Mouse (Mus musculus) E14TG2a.4 (cell line): ENCODE results near the gene Pcbp3.
A peak's percentile ranks its signal among the peaks of the same experiment; 100 is the strongest.

Experiments
- H3K27me3 ChIP-seq: 2 replicates; pipeline ENCODE4 v1.6.1; 2014; ENCODE audit warnings: low read length, control low read depth; ENCODE audit not compliant: insufficient read depth
- H3K36me3 ChIP-seq: 2 replicates; pipeline ENCODE4 v1.6.1; 2014; ENCODE audit warnings: low read length, control low read depth; ENCODE audit not compliant: insufficient read depth
- H3K4me1 ChIP-seq: replicated peaks from 2 replicates; pipeline ENCODE4 v1.6.1; 2014; ENCODE audit warnings: low read depth, low read length, control low read depth
- H3K4me3 ChIP-seq: replicated peaks from 2 replicates; pipeline ENCODE4 v1.5.1; 2014; ENCODE audit warnings: mild to moderate bottlenecking, low read length
- H3K9me3 ChIP-seq: 2 replicates; pipeline ENCODE4 v1.6.1; 2014; ENCODE audit warnings: low read length, control low read depth
- CTCF ChIP-seq: conservative IDR thresholded peaks from 2 replicates; pipeline ENCODE4 v1.5.1; 2014; ENCODE audit warnings: low read length
- NANOG ChIP-seq: IDR thresholded peaks from 2 replicates; pipeline ENCODE4 v1.6.1; 2014; ENCODE audit warnings: borderline replicate concordance, low read length, mixed read lengths
- POU5F1 ChIP-seq: IDR thresholded peaks from 2 replicates; pipeline ENCODE4 v1.6.1; 2014; ENCODE audit warnings: low read length, borderline replicate concordance

Pcbp3 gene

GRCm38 (mm10) chr10:76846480-76846879 lies 115.2 kb downstream of the Pcbp3 start:
- Histone ChIP-seq H3K4me3 (no peak overlapping the region), H3K9me3 (no peaks in the 10 kb centered on the region), H3K4me1 (no peaks in the 10 kb centered on the region), H3K27me3 (no peaks in the 10 kb centered on the region), H3K36me3 (peaks cover 3% of the 10 kb centered on the region; the same call in 1 of the 2 replicates)
- TF ChIP-seq CTCF (no peak), POU5F1 (no peak), NANOG (no peak)

DNA sequence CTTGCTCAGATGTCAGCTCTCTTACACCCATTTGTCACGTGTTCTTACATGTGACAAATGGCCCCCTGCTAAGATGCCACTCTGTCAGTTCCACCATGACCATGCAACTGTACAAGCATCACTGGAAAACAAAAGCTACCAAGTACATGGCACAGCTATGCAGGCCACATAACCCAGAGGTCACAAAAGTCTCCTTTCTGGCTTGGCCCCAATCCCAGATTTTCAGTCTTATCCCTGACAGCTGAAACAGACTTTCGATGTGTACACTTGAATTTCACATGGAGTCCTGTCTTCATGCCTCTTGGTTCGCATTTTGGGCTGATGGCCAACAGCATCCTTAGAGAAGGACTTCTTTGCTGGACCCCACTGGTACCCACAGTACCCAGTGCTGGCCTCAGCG lies 116.8 kb downstream of the Pcbp3 start:
- no peaks in the 10 kb centered on the region for H3K27me3 ChIP-seq
- TF ChIP-seq NANOG: no peak
- no peaks in the 10 kb centered on the region for H3K9me3 ChIP-seq
- H3K36me3 ChIP-seq: peaks cover 3% of the 10 kb centered on the region; the same call in 1 of the 2 replicates
- no peaks in the 10 kb centered on the region for H3K4me1 ChIP-seq
- H3K4me3 ChIP-seq: no peak overlapping the region

GRCm38 (mm10) chr10:76844365-76844764 lies 117.3 kb downstream of the Pcbp3 start:
- Histone ChIP-seq H3K27me3 (no peaks in the 10 kb centered on the region), H3K4me1 (no peaks in the 10 kb centered on the region), H3K36me3 (peaks cover 3% of the 10 kb centered on the region; the same call in 1 of the 2 replicates), H3K9me3 (no peaks in the 10 kb centered on the region), H3K4me3 (no peak overlapping the region)
- TF ChIP-seq POU5F1: no peak
- no peak for TF ChIP-seq NANOG
- no peak for TF ChIP-seq CTCF

DNA sequence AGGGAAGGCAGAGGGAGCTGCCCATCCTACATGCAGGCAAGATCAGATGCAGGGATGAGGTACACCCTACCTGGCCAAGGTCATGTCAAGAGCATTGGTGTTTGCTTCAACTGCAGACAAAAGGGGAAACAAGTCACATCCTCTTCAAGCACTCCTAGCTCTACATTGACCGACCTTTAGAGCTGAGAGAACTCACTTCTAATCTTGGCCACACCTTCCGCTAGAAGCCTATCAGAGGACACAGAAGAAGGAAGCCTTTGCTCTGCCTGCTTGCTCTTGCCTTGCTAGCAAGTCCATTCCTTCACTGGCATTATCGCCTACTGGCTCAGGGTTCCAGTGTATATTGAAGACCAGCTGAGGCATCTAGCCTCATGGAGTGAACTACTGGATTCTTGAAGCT lies 119.6 kb downstream of the Pcbp3 start:
- Histone ChIP-seq H3K9me3 (no peaks in the 10 kb centered on the region), H3K36me3 (peaks cover 3% of the 10 kb centered on the region; the same call in 1 of the 2 replicates), H3K4me3 (no peak overlapping the region), H3K4me1 (no peaks in the 10 kb centered on the region), H3K27me3 (no peaks in the 10 kb centered on the region)
- no peak for TF ChIP-seq NANOG
- no peak for TF ChIP-seq CTCF
- TF ChIP-seq POU5F1: no peak

DNA sequence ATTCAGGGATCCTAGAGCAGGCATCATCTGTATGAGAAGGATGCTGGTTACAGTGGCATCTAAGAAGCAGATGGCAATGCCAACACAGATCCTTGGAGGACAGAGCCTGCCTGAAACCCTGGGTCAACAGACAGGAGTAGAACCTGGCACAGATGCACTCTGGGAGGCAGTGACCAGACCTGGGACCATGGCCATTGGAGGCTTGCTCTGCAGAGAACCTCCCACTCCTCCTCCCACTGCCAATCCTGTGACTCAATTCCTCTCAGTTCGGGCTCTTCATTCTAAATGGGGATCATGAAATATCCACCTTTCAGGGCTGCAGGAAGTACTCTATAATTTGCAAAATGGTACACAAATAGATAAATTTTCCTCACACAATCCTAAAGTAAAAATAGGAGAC lies 120.5 kb downstream of the Pcbp3 start:
- H3K27me3 ChIP-seq: no peaks in the 10 kb centered on the region
- H3K4me3 ChIP-seq: no peak overlapping the region
- TF ChIP-seq NANOG: no peak
- peaks cover 7% of the 10 kb centered on the region for H3K9me3 ChIP-seq
- H3K36me3 ChIP-seq: peaks cover 3% of the 10 kb centered on the region; the same call in 1 of the 2 replicates
- H3K4me1 ChIP-seq: no peaks in the 10 kb centered on the region

- TF ChIP-seq POU5F1: no peak
- no peak for TF ChIP-seq NANOG
- no peak for TF ChIP-seq CTCF
- Histone ChIP-seq H3K4me3 (no peak overlapping the region), H3K36me3 (peaks cover 3% of the 10 kb centered on the region; the same call in 1 of the 2 replicates)
These were observed 121.1 kb downstream of the Pcbp3 start for GRCm38 (mm10) chr10:76840566-76840965.

DNA sequence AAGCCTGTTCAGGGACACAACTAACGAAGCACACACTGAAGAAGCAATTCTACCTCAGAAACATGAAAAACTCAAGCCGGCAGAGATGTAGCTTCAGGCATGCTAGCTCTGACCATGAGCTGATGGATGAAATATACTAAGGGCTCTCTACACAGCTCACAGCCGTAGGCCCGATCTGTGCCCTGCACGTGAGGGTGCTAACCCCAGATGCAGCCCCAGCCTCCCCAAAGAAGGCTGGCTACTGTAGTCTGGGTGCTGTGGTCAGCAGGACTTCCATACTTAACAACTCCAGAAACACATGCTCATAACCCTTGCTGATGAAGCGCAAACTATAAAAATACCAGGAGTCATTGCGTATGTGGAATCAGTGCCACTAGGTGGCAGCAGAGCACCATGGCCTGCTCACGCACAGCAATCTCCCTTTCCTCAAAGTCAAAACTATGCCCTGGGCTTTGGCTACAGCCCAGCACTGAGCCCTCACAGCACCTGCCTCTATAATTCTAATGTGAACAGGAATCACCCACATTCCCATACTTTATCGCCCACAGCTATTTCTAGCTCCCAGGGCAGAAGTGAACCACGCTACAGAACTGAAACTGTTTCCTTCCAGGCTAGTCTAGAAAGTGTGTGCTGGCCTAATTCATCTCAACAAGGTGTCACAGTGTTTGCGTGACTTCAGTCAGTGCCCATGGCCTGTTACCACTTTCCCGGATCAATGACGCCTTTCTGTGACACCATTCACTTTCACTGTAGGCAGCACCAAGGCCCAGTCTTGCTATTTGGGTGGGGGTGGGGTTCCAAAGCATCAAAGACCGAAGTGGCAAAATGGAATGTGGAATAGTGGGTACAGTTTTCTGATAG lies 126.0 kb downstream of the Pcbp3 start:
- Histone ChIP-seq H3K9me3 (peaks cover 7% of the 10 kb centered on the region), H3K27me3 (no peaks in the 10 kb centered on the region), H3K4me1 (peaks cover 3% of the 10 kb centered on the region; the same call in 1 of the 2 replicates), H3K36me3 (no peaks in the 10 kb centered on the region), H3K4me3 (no peak overlapping the region)
- peak; percentile 88 for TF ChIP-seq CTCF
- no peak for TF ChIP-seq POU5F1

More at GRCm38 (mm10) chr10:76840566-76840965, 121.1 kb downstream of the Pcbp3 start:
- no peaks in the 10 kb centered on the region for H3K27me3 ChIP-seq
- no peaks in the 10 kb centered on the region for H3K4me1 ChIP-seq
- peaks cover 7% of the 10 kb centered on the region for H3K9me3 ChIP-seq

DNA sequence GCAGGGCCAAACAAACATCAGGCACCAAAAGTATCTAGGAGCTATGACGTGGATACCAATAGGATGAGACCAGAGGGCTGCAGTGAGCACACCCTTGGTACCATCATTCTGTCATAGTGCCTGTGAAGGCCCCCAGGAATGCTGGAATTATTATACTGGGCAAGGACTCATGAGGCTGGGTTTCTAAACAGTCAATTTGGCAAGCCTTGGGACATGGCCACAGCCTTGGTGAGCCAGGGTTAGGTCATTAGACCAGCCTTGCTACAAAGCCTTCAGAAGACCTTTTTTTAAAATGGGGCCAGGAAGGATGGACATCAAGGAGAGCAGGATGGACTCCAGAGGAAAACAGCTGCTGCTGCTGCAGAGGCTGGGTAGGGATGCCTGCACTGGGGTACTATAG lies 128.8 kb downstream of the Pcbp3 start:
- Histone ChIP-seq H3K27me3 (no peaks in the 10 kb centered on the region), H3K4me3 (no peak overlapping the region), H3K4me1 (peaks cover 3% of the 10 kb centered on the region; the same call in 1 of the 2 replicates), H3K9me3 (peaks cover 12% of the 10 kb centered on the region), H3K36me3 (no peaks in the 10 kb centered on the region)
- no peak for TF ChIP-seq NANOG
- TF ChIP-seq POU5F1: no peak
- no peak for TF ChIP-seq CTCF

- Histone ChIP-seq H3K27me3 (no peaks in the 10 kb centered on the region), H3K9me3 (peaks cover 10% of the 10 kb centered on the region), H3K36me3 (no peaks in the 10 kb centered on the region), H3K4me3 (no peak overlapping the region), H3K4me1 (peaks cover 3% of the 10 kb centered on the region; the same call in 1 of the 2 replicates)
- TF ChIP-seq POU5F1: no peak
- no peak for TF ChIP-seq NANOG
- no peak for TF ChIP-seq CTCF
These were observed 129.8 kb downstream of the Pcbp3 start for GRCm38 (mm10) chr10:76831915-76832314.
